Mouse (Mus musculus) hindbrain, embryonic 14.5 days (tissue): ENCODE results near the gene Misp. TPM values are rescaled to one million over a fixed set of nuclear protein-coding genes. Genes with fewer than 3 reads are reported as not detected.
A peak's percentile ranks its signal among the peaks of the same experiment; 100 is the strongest.

ENCODE experiments used
- ATAC-seq: fragments of 200-750 bp; cut with Nextera tagmentation; 2 replicates; pipeline ENCODE4 v1.8.0; 2017; ENCODE audit warnings: moderate number of reproducible peaks, mild to moderate bottlenecking, moderate TSS enrichment, moderate library complexity; ENCODE audit not compliant: low FRiP score
- DNase-seq: peaks from one replicate; pipeline ENCODE4 v3.0.0-alpha.2; 2015; ENCODE audit warnings: low spot score
- H3K27ac ChIP-seq: fragments of 300-500 bp; sonication (generic); 2 replicates; pipeline ENCODE4 v1.5.1; 2014; ENCODE audit warnings: mild to moderate bottlenecking, moderate library complexity
- H3K27me3 ChIP-seq: fragments of 300-500 bp; sonication (generic); 2 replicates; pipeline ENCODE4 v1.6.1; 2014; ENCODE audit warnings: mild to moderate bottlenecking, low read length, mixed read lengths; ENCODE audit not compliant: control insufficient read depth, insufficient read depth
- H3K36me3 ChIP-seq: fragments of 300-500 bp; sonication (generic); replicated peaks from 2 replicates; pipeline ENCODE4 v1.6.1; 2014; ENCODE audit not compliant: control insufficient read depth, insufficient read depth
- H3K4me1 ChIP-seq: fragments of 300-500 bp; sonication (generic); replicated peaks from 2 replicates; pipeline ENCODE4 v1.6.1; 2014; ENCODE audit warnings: antibody characterized with exemption, low read length, mixed read lengths; ENCODE audit not compliant: control insufficient read depth, insufficient read depth
- H3K4me2 ChIP-seq: fragments of 300-500 bp; sonication (generic); replicated peaks from 2 replicates; pipeline ENCODE4 v1.6.1; 2014; ENCODE audit warnings: mild to moderate bottlenecking, moderate library complexity
- H3K4me3 ChIP-seq: fragments of 300-500 bp; sonication (generic); replicated peaks from 2 replicates; pipeline ENCODE4 v1.5.1; 2014; ENCODE audit warnings: mild to moderate bottlenecking, low read length
- H3K9ac ChIP-seq: fragments of 300-500 bp; sonication (generic); 2 replicates; pipeline ENCODE4 v1.6.1; 2014
- H3K9me3 ChIP-seq: fragments of 300-500 bp; sonication (generic); 2 replicates; pipeline ENCODE4 v1.6.1; 2016; ENCODE audit warnings: low read length; ENCODE audit not compliant: control insufficient read depth
- WGBS: fragments of 180-500 bp; shearing (Covaris S2); extraction: QIAGEN DNeasy Blood & Tissue Kit; methylation state at CpG from one replicate; pipeline ENCODE4 v1.1.7; 2014; 5-methylcytosine and 5-hydroxymethylcytosine counted together
- polyA plus RNA-seq: library from polyadenylated mRNA; unstranded; fragments of >200 nt; fragmentation: Nextera tagmentation; extraction: Ambion mirVana; gene quantifications from 2 replicates; pipeline ENCODE4 v1.2.1, GENCODE M21; 2014

Misp gene
- polyA plus RNA-seq, 1 experiment from 2014 or later: 0.08 TPM

DNA sequence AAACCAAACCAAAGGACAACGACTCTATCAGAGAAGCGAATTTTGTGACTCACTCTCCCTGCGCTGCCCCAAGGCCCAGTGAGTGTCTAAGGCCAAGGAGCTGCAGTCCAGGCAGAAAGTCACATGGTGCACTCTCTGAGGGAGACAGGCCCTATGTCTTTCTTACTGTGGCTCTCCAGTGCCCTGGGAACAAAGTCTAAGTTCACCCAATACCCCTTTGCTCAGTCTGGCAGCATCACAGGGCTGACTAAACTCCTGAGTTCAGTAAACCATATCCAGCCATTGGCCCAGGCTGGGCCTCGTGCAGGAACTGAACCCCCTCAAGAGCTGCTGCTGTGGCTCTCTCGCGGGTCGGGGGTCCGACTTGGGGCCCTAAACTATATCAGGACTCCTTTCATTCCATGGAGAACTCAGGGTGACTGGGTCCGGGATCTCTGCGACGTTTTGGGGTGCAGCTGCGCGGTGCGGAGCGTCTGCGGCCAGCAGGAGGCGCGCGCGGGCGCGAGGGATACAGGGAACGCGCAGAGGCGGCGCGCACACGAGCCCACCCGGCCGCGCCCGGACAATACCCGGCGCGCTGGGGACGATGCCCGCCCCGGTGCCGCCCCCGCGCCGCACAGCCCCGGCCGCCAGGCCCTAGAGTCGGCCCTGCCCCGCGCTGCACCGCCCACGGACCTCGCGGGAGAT, 27.6 kb upstream of the Misp start, which contains the start of gene Palm:
Gene Palm, plus strand, starts transcription at position 522 of the 687 bp plus-strand sequence.
- H3K36me3 ChIP-seq: no peaks in the 10 kb centered on the region
- H3K9ac ChIP-seq: peak within 1 kb of the TSS; percentile 97
- H3K27ac ChIP-seq: peak within 1 kb of the TSS; percentile 92
- H3K27me3 ChIP-seq: no peaks in the 10 kb centered on the region
- peak within 1 kb of the TSS; percentile 90 for H3K4me3 ChIP-seq
- 7% methylated on average over 36 of the region's 51 CpGs for WGBS
- peak within 1 kb of the TSS; percentile 72 for H3K4me2 ChIP-seq
- H3K4me1 ChIP-seq: peaks cover 17% of the 10 kb centered on the region; the same call in 1 of the 2 replicates
- H3K9me3 ChIP-seq: no peaks in the 10 kb centered on the region
- ATAC-seq (peak; percentile 74), DNase-seq (peak; percentile 85)

DNA sequence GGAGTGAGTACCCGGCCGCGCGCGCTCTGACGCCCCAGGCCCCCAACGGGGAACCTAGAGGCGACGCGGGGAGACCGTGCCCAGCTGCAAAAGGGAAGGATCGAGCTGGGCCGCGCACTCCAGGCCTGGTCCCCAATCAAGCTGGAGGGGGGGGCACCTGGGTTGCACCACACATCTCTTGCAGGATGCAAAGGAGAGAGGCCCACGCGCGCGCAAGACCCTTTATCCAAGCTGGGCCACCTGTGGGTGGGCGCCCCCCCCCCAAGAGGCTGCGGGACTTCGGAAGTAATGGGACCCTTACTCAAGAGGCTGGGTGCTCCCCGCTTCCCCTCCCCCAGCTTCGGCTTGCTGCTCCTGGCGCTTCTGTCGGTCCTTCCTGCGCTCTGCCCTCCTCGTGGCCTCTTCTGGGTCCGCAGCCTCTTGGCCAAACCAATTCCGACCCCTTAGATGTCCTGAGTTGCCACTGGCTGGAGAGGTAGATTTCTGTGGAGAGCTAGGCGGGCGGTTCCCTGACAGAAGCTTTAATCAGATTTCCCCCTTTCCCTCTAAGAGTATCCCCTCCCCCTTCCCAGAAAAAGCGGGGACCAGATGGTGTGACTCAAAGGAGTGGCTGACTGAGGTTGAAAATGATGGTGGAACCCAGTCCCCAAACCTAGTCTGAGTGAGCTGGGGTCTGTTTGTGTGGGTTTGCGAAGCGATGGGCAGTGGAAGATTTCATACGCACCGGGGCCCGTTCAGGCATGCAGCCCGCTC, 26.9 kb upstream of the Misp start:
- H3K4me3 ChIP-seq: peak overlapping the region; percentile 90
- H3K4me2 ChIP-seq: peak overlapping the region; percentile 72
- 2% methylated on average over 35 of the region's 38 CpGs for WGBS
- H3K27ac ChIP-seq: peak overlapping the region; percentile 92
- H3K4me1 ChIP-seq: peaks cover 17% of the 10 kb centered on the region; the same call in 1 of the 2 replicates
- DNase-seq (no peak), ATAC-seq (peak; percentile 24)
- no peaks in the 10 kb centered on the region for H3K36me3 ChIP-seq
- peak overlapping the region; percentile 97 for H3K9ac ChIP-seq
- no peaks in the 10 kb centered on the region for H3K27me3 ChIP-seq
- no peaks in the 10 kb centered on the region for H3K9me3 ChIP-seq

GRCm38 (mm10) chr10:79794491-79794931, 26.3 kb upstream of the Misp start:
- 2% methylated on average over 10 of the region's 10 CpGs for WGBS
- Histone ChIP-seq H3K4me3 (peak overlapping the region; percentile 90), H3K9ac (peak overlapping the region; percentile 97), H3K9me3 (no peaks in the 10 kb centered on the region), H3K27ac (peak overlapping the region; percentile 92), H3K4me1 (peaks cover 17% of the 10 kb centered on the region; the same call in 1 of the 2 replicates), H3K36me3 (no peaks in the 10 kb centered on the region), H3K4me2 (peak overlapping the region; percentile 72), H3K27me3 (no peaks in the 10 kb centered on the region)
- peak; percentile 6; the same call in 1 of the 2 replicates for ATAC-seq
- no peak for DNase-seq

GRCm38 (mm10) chr10:79795905-79796304, 24.9 kb upstream of the Misp start:
- H3K27ac ChIP-seq: no peak overlapping the region
- H3K4me2 ChIP-seq: no peak overlapping the region
- ATAC-seq (no peak), DNase-seq (no peak)
- no peak overlapping the region for H3K4me3 ChIP-seq
- WGBS: 97% methylated on average over 3 of the region's 3 CpGs
- no peaks in the 10 kb centered on the region for H3K36me3 ChIP-seq
- H3K4me1 ChIP-seq: peaks cover 17% of the 10 kb centered on the region; the same call in 1 of the 2 replicates
- no peaks in the 10 kb centered on the region for H3K27me3 ChIP-seq
- H3K9ac ChIP-seq: no peak overlapping the region
- no peaks in the 10 kb centered on the region for H3K9me3 ChIP-seq

GRCm38 (mm10) chr10:79797326-79797725, 23.5 kb upstream of the Misp start:
- peaks cover 27% of the 10 kb centered on the region for H3K4me1 ChIP-seq
- H3K27ac ChIP-seq: no peak overlapping the region
- H3K4me3 ChIP-seq: peak overlapping the region; percentile 6; the same call in 1 of the 2 replicates
- 41% methylated on average over 15 of the region's 15 CpGs for WGBS
- DNase-seq: no peak
- no peaks in the 10 kb centered on the region; the same call in 1 of the 2 replicates for H3K36me3 ChIP-seq
- H3K9ac ChIP-seq: peak overlapping the region; percentile 21; the same call in 1 of the 2 replicates
- H3K4me2 ChIP-seq: peak overlapping the region; percentile 33
- ATAC-seq: no peak
- H3K9me3 ChIP-seq: no peaks in the 10 kb centered on the region
- no peaks in the 10 kb centered on the region for H3K27me3 ChIP-seq

GRCm38 (mm10) chr10:79798289-79798928, 22.4 kb upstream of the Misp start:
- Histone ChIP-seq H3K9ac (no peak overlapping the region), H3K9me3 (no peaks in the 10 kb centered on the region), H3K4me2 (no peak overlapping the region), H3K4me3 (no peak overlapping the region), H3K36me3 (no peaks in the 10 kb centered on the region; the same call in 1 of the 2 replicates), H3K27me3 (no peaks in the 10 kb centered on the region), H3K27ac (no peak overlapping the region), H3K4me1 (peaks cover 38% of the 10 kb centered on the region)
- ATAC-seq (no peak), DNase-seq (no peak)
- 93% methylated on average over 12 of the region's 12 CpGs for WGBS

DNA sequence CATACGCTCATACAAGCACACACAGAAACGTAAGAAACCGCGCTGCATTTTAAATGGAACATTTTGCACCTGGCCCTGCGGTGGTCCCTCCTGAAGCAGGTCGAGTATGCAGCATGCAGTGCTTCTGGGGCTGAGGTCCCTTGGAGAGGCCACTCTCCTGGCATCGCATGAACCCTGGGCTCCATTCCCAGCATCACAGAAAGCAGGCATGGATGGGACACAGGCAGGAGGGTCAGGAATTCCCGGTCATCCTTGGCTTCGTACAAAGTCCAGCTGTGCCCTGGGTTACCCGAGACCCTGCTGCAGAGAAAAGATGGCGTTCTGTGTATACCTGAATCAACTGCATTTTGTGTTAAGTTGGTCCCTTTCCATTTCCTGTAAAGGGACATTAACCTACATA, 20.3 kb upstream of the Misp start:
- Histone ChIP-seq H3K4me1 (peaks cover 49% of the 10 kb centered on the region), H3K9me3 (no peaks in the 10 kb centered on the region), H3K4me3 (no peak overlapping the region), H3K4me2 (no peak overlapping the region), H3K36me3 (no peaks in the 10 kb centered on the region; the same call in 1 of the 2 replicates), H3K27me3 (no peaks in the 10 kb centered on the region), H3K9ac (no peak overlapping the region), H3K27ac (no peak overlapping the region)
- WGBS: 79% methylated on average over 11 of the region's 11 CpGs
- ATAC-seq: no peak
- DNase-seq: no peak

DNA sequence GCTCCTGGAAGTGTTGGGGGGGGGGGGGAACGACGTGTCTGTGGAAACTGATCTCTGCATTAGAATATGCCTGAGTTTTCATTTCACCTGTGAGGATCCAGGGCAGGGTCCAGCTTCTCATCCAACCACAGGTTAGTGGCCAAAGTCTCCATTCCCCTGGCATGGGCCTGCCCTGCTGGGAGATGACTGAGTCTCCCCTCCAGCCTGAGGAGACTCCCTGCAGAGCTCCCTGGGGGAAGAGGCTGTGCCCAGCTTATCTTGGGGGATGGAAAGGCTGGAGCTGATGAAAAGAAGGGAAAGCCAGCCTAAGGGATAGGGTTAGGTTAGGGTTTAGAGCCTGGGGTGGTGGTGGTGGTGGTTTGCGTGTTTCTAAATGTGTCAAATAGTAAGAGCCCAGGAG, 19.0 kb upstream of the Misp start:
- WGBS: 19% methylated on average over 3 of the region's 3 CpGs

More for the DNA sequence above, 19.0 kb upstream of the Misp start:
- ATAC-seq (no peak), DNase-seq (no peak)
- Histone ChIP-seq H3K4me3 (no peak overlapping the region), H3K4me2 (peak overlapping the region; percentile 23; the same call in 1 of the 2 replicates), H3K36me3 (peaks cover 4% of the 10 kb centered on the region; the same call in 1 of the 2 replicates), H3K4me1 (peaks cover 55% of the 10 kb centered on the region), H3K27ac (peak overlapping the region; percentile 94), H3K9ac (peak overlapping the region; percentile 34; the same call in 1 of the 2 replicates), H3K27me3 (no peaks in the 10 kb centered on the region), H3K9me3 (no peaks in the 10 kb centered on the region)
